Mouse (Mus musculus) adrenal gland, adult 18-20 months (tissue): ENCODE results near the gene Rubcn. TPM values are rescaled to one million over a fixed set of nuclear protein-coding genes. Genes with fewer than 3 reads are reported as not detected.
"Not testable (repeated sequence)": the region's sequence is repeated elsewhere in the genome, so short reads cannot be mapped to it uniquely, and the experiment has no call there.

Experiments
- DNase-seq, 2 experiments: peaks; one replicate each; pipeline ENCODE4 v3.0.0; 2021 to 2022; ENCODE audit warnings: low spot score in 2 of 2
- long read RNA-seq, 2 experiments: library from polyadenylated mRNA; stranded (forward); transcript quantifications; one replicate each; pipeline ENCODE4 v2.0.0; 2021
- total RNA-seq, 2 experiments: library from RNA; stranded (reverse); gene quantifications; 1 replicate in 1 of 2; 2 replicates in 1 of 2; pipeline ENCODE4 v1.2.3; 2021

Gene Rubcn
- total RNA-seq, result 10 to 100 TPM; 23.1 to 24.3 TPM
- long read RNA-seq, experiment 1, full-length matches to known transcripts, result 8 of 13 reads
- long read RNA-seq, experiment 1, partial matches to known transcripts, result 4 of 13 reads
- long read RNA-seq, experiment 1, other reads (novel, unspliced or antisense), result 1 of 13 reads
- long read RNA-seq, experiment 2, full-length matches to known transcripts, result 3 of 14 reads
- long read RNA-seq, experiment 2, partial matches to known transcripts, result 8 of 14 reads
- long read RNA-seq, experiment 2, other reads (novel, unspliced or antisense), result 3 of 14 reads

DNA sequence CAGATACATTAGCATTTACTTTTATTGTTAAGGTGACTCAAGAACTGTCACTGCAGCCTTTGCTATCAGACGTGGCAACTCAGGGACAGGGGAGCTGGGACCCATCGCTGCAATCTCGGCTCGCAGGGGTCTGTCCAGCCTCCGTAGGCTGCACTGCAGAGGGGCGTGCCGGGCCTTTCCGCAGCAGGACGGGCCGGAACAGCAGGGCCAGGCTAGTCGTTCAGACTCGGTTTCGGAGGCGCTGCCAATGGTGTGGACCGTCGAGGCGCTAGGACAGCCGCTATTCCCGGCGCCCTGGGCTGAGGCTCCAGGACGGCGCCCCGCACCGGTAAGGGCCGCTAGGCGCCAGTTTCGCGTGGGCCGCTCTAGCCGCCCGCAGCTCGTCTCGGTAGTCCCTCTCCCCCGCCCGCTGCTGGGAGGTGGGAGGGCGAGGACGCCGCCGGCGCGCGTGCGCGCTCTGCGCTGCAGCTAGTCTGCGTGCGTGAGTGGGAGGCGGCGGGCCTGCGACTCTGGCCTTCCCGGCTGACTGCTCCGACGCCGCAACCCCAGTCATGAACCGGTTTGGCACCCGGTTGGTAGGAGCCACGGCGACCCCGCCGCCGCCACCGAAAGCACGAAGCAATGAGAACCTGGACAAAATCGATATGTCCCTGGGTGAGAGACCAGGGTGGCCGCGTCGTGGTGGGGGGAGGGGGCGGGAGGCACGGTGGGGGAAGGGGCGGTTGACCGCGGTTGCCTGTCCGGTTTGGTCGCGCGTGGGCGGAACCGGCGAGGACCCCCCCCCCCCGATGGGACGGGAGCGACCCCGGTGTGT lies at the start of gene Rubcn, which contains the start of gene Fyttd1:
Gene Rubcn (minus strand): TSS at position 424 of the 814 bp plus-strand sequence.
Gene Fyttd1 (plus strand): TSS at position 158 of the 814 bp plus-strand sequence.
- DNase-seq, result peak; percentile 91 to 94

DNA sequence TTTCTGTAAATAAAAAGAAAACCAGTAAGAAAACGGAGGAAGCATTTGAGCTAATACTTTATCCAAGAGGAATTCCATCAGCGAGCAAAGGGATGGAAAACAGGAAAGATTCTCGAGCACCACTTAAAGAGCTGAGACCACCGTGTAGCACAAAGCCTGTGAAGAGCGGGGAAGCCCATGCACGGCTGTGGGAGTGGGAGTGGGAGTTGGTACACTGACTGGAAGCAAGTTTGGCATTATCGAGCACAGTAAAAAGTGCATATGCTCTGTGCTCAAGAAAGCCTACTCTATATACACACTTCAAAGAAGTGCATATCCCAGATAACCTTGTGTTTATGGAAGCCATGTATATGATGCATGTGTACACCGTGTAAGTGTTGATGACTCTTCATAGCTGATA lies 49.5 kb upstream of the Rubcn start:
- DNase-seq, result no peak

DNA sequence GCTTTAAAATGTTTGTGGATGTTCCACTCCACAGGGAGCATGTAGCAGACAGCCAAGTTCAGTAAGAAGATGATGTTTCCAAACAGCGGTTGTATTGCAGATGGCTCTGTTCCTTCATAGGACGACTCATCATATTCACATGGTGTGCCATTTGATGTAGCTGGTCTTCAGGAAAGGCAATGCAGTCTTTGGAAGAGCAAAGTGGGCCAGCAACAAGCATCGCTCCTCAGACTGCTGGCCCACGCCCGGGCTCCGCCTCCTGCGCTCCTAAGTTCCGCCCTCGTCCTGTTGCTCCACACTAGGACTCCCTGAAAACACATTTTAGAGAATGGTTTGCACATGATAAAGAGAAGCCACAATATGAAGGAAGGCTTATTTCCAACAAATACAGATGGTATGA lies 49.1 kb upstream of the Rubcn start:
- DNase-seq, result not testable (repeated sequence)

DNA sequence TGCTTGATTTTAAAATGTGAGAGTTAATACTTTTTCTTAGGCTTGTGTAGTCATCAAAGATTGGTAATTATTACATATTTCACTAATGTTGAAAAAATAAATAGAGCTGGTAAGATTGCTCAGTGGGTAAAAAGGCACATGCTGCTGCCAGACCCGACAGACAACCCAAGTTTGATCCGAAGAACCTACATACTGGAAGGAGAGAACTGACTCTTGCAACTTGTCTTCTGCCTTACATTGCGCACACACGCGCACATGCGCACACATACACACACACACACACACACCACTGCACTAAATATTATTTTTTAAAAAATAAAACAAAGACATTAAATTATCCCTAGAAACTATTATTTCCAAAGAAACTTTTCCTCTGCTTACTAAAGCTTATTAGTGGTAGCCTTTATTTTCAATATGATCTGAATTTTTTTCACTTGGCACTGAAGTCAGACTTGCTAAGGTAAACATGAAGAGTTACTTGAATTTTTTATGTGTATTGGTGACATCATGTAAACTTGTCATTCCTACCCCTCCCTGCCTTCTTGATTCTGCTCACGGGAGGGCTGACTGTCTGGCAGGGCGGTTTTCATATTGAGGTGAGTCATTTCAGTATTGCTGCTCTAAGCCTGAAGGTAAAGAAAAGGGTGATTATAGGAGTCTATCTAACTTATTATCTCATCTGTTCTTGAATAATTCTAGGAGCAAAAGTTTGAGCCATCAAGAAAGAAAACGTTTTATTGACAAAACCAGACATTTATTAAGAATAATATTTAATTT lies 37.9 kb upstream of the Rubcn start:
- no peak for DNase-seq

DNA sequence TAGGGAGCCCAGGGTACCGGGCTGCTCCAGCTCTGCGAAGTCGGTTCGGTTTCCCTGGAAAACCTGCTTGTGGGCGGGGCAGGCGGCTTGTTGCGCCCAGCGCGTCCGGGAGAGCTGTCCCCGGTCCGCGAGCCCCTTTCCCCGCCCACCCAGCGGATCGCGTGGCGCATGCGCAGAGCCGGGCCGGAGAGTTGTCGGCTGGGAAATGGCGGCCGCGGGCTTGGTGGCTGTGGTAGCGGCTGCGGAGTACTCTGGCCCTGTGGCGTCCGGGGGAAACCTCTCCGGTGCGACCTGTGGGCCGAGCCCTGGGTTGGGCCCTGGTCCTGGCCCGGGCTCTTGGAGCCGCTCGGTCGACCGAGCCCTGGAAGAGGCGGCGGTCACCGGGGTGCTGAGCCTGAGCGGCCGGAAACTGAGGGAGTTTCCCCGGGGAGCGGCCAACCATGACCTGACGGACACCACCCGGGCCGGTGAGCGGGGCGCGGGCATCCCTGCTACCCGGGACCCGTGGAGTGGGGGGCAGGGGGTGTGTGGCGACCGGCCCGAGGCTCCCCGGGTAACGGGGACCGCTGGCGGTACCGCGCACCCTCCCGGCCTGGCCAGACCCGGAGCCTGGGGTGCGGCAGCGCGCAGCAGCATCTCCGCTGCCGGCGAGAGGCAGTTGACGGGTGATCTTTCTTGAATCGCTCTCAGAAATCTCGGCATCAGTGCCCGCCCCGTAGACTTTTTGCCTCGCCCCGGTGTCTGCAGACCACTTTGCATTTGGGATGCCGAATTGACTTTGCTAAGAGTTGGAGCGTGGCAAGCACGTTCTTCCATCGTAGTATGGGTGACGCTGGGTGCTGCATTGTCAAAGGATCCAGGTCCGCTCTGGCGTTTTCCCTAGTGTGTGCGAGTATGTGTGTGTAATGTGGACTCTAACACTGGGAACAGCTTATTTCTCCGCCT lies 36.6 kb upstream of the Rubcn start, which contains the start of gene Lrch3:
Gene Lrch3 (plus strand): TSS at position 164 of the 945 bp plus-strand sequence.
- DNase-seq, result peak; percentile 97

DNA sequence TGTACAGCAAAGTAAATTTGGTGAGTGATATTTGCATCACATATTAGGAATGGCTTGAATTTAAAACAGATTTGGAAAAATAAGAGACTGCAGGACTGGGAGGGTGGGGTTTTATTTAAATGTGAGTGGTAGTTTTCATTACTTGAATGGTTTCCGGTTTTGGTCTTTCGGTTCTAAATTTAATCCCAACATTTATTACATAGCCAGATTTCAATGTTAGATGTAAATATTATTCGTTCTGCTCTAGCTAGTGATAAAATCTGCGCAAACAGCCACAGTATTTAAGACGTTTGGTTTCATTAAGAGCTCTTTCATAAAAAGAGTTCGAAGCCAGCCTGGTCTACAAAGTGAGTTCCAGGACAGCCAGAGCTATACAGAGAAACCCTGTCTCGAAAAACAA lies 35.6 kb upstream of the Rubcn start:
- no peak for DNase-seq

DNA sequence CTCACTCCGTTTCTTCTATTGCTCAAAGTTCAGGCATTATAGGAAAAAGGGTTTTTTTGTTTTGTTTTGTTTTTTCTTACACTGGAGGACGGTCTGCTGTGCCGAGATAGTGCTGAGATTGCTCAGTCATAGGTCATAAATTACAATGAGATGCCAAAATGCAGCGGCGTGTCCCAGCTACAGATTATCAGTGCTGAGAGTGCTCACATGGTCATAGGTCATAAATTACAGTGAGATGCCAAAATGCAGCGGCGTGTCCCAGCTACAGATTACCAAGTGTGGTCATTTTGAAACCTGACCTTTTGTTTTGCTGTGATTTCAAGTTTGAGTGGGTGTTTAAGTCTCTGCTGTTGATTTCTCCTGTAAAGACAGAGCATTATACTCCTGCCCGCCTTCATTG lies 29.2 kb upstream of the Rubcn start:
- peak in 1 of 2 experiments; percentile 34 for DNase-seq

DNA sequence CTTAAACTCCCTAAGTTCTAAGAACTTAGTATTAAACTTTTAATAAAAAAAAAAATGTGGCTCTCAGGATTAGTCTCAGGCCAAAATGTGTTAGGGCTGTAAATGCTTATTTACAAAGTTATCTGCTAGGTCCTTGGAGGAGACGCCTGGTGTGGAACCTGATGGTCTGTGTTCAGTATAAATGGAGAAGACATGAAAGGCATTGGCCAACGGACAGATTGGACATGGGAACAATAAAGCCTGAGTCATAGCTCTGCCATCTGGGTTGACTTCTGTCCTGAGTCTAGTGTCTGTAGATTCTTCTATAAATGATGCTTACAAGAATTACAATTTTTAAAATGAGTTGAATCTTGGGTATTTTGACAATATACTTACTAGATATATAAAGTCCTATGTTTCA lies 28.6 kb upstream of the Rubcn start:
- DNase-seq, result no peak

DNA sequence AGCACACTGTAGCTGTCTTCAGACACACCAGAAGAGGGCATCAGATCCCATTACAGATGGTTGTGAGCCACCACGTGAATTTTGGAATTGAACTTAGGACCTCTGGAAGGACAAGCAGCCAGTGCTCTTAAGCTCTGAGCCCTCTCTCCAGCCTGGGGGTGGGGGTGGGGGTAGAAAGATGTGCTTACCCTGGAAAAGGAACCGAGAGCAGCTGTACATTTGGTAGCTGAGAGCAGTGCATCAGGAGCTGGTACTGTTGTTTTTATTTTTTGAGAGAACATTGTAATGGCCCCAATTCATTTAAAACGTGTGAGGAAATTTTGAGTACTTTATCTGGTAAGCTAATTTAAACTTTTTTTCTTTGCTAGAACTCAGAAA lies 24.5 kb upstream of the Rubcn start:
- DNase-seq, result no peak

DNA sequence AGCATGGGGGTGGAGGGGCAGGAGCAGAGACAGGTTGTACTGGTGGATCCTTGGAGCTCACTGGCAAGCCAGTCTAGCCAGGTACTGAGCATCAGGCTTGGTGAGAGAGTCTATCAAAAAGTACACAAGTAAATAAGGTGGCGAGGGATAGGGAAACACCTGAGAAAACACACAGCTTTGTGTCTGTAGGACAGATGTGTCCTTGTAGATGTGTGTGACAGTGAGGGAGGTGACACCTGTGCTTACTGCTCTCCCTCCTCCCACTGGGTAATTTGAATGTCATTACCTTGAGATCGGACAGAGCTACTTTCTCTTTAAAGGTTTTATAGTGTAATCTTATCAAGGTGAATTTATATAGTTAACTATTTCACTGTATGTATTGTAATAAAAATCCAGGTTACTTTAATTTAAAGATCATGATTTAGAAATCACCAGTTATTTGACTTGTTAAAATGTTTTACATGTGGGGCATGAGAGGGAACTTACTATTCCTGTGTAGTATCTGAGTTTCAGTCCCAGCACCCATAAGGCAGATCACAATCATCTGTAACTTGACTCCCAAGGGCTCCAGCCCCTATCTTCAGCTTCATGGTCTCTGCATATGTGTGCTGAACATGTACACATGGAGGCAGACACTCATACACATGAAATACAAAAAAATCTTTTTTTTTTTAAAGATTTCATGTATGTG lies 23.9 kb upstream of the Rubcn start:
- DNase-seq, result no peak

DNA sequence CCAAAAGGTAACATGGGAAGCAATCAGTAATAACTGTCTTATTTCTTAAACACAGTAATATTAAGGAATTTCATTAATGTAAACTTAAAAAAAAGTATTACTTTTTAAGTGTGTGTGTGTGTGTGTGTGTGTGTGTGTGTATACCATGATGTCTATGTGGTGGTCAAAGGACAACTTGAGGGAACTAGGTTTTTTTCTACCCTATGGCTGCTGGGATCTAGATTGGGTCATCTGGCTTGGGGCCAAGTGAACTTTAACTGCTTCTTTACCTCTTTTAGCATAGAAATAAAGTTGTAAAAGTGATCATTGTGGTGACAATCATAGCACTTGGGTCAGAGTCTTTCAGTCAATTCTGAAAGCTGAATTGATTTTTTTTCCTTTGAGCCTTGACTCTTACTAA lies 18.6 kb upstream of the Rubcn start:
- DNase-seq, result no peak

DNA sequence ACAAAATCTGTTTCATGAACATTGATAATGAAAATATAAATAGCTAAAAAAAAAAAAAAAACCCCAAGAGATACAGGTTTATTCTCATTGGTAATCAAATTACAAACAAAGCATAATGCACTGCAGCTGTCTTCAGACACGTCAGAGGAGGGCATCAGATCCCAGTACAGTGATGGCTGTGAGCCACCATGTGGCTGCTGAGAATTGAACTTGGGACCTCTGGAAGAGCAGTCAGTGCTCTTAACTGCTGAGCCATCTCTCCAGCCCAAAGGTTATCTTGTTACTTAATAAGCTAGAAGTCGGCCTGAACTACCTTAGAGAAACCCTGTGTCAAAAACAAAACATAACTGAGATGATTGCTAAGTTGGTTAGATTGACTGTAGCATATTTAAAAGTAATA lies 12.3 kb upstream of the Rubcn start:
- no peak for DNase-seq

DNA sequence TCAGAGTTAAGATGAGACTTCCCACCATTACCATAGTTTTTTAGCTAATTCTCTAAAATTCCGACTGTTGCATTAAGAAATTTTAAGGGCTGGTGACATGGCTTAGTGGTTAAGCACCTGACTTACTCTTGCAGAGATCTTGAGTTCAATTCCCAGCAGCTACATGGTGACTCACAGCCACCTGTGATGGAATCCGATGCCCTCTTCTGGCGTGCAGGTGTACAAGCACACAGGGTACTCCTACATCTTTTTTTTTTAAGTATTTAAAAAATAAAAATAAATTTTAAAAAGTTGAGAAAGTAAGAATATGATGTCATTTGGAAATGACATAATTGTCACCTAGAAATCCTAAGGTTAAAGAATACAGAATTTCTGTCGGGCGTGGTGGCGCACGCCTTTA lies 10.4 kb upstream of the Rubcn start:
- DNase-seq, result no peak

DNA sequence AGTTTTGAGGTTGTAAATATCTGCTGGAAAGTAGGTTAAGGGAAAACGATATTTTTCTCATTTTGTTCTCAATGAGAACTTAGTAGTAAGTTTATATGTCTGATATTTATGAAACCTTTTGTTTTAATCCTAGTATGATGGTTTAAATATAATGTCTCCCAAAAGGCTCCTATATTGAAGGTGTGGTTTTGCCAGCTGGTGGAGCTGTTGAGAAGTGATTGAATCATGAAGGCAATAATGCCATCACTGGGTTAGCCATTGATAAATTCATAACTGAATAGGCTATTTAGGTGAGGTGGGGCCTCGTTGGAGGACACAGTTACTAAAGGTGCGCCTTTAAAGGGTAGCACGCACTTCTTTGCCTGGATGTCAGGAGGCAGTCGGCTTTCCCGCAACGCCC lies 4.0 kb upstream of the Rubcn start:
- DNase-seq, result no peak

DNA sequence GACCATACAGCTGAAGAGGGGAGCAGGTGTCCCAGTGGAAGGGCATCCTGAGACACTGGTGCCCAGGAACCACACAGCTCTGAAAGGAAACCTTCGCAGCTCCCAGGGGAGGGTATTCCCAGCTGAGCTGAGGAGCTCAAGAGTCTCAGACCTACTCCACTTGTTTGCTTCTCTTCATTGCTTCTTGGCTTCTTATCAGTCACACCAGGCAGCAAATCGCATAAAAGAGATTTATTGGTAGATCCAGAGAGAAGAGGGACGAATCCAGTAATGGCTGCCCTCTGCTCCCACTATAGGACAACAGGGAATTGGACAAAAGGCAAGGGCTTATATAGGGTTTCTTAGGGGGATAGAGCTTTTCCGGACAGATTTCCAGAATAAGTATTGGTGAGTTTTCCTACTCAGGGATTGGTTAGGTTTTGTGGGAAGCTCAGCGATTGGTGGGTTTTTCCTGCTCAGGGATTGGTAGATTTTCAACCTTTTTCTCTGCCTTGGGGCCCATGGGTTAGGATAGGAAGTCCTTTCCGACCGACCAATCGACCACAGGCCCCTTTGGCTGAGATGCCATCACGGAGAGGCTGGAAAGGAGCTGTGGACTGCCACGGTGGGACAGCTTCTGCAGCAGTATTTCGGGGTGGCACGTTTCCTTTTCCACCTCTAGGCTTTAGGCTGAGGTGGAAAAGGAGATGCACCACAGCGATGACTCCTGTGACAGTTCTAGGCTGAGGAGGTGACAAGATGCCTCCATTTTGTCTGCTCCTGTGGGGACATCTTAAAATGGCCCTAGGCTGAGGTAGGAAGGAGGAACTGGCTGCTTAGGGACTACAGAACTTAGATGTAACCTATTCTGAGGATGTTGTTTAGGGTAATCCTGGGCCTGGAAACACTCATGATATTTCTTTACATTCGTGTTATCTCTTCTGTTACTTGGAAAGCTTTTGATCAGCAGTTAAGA lies 1.7 kb upstream of the Rubcn start:
- DNase-seq, result no peak

DNA sequence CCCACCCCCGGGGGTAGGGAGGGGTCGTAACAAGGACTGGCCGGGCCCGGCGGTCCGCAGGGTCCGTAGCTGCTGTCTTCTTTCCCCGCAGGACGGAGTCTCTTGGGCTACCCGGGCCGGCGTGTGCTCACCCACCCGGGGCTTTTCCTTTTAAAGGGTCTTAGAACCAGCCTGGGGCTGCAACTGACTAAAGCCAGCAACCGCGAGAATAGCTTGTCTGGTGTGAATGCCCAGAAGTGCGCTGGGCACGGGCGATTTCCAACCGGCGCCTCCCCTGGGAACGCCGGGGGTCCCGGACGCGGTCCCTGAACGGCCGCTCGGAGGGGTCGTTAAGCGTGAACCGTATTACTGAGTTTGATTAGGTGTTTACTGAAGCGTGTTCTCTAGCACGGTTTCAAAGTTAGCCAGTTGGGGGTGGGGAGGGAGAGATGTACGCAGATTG lies 612 bp upstream of the Rubcn start:
- peak in 1 of 2 experiments; percentile 14 for DNase-seq

DNA sequence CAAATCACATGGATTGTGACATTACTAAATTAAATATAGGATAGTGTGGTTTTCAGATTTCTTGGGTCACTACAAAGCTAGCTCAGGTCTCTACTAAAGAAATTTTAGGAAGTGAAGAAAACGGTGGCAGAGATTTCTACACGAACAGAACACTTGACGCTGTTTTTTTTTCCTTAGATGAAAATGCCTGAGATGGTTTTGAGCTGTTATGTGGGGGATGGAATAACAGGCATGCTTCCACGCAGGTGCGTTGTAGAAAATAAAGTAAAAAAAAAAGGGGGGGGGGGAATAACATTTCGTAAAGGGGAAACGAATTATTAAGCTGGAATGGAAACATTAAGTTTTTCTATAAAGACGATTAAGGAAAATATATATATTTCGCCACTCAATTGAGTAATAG lies 735 bp downstream of the Rubcn start:
- no peak for DNase-seq

DNA sequence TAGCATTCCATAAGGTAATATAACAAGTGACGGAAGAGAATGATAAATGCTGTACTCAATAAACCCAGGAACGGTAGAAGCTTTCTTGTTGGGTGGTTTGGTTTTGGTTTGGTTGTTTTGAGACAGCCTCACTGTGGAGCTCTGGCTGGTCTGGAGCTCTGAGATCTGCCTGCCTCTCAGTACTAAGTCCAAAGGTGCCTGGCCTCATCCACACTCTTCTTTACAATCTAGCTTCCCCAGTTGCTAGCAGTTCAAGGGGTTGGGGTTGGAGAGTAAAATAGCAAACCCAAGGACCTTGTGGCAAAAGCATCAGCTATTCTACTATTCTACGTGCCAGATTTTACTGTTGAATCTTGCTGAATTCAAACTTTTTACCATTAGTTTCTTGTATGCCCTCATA lies 1.7 kb downstream of the Rubcn start:
- no peak for DNase-seq

DNA sequence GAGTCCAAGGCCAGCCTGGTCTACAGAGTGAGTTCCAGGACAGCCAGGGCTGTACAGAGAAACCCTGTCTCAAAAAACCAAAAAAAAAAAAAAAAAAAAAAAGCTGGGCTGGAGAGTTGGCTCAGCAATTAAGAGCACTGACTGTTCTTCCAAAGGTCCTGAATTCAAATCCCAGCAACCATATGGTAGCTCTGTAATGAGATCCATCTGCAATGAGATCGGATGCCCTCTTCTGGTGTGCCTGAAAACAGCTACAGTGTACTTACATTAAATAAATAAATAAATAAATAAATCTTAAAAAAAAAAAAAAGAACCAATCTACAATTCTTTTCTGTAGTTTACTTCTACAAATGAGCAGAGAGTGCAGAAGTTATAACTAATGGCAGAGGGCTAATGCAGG lies 2.3 kb downstream of the Rubcn start:
- not testable (repeated sequence) for DNase-seq
